Mouse (Mus musculus) left cerebral cortex, postnatal 36 days (tissue): ENCODE measurements at regions not wholly inside any gene's neighbourhood (a gene's known extent, or its start where the extent isn't known, plus 50 kb on each side); places are given as distances from the start of the nearest gene placed in this dataset.

Experiments
- DNase-seq, 2 experiments: peaks; one replicate each; pipeline ENCODE4 v3.0.0; 2021 to 2022; ENCODE audit warnings: low spot score in 2 of 2, mixed read lengths in 1 of 2
- intact Hi-C: fragments of 180-260 bp; cut with DNase I; formaldehyde crosslinking; loops from one replicate; pipeline ENCODE4 v1.15.1; 2025

DNA sequence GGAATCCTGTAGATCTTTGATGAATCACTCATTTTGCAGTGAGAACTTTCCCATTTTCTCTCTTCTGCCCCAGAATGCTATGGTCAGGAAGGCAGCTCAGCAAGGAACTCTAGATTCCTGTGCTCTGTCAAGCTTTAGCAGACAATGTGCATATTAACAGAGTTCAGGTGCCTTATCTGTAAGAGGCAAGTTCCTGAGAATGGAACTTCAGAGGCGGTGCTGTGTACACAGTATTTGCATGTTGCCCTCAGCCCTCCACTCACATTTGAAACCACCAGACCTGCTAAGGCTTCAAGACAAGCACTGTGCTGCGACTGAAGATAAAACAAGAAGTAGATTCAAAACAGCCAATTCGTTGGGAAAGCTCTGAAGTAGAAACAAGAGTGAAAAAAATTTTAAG lies 66.8 kb upstream of the Slc35f4 start:
- DNase-seq, result no peak
- intact Hi-C loops, result loop anchor here (5.0 kb wide), 1 partner anchor 50 kb away; no protein-coding TSS in a partner anchor

DNA sequence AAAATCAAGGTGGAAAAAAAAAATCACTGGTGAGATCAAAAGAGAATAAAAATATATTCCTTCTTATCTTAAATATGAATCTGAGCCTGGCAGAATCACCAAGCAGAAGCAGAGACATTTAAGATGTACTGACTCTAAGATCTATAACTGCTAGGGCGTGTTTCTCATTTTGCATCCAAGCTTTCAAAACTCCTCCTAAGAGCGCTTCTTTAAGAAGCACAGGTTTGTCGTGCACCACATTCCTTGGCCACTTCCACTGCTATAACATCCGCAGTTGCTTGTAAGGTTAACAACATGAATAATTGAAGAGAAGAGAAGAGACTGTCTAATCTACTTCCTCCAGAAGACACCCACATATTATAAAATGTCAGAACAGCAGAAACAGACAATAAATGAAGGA lies 64.5 kb upstream of the Slc35f4 start:
- no peak for DNase-seq
- intact Hi-C loops, result loop anchor here (5.0 kb wide), 1 partner anchor 48 kb away; no protein-coding TSS in a partner anchor
